Mouse (Mus musculus) E14TG2a.4 (cell line): ENCODE measurements at regions not wholly inside any gene's neighbourhood (a gene's known extent, or its start where the extent isn't known, plus 50 kb on each side); places are given as distances from the start of the nearest gene placed in this dataset.
"Not testable (repeated sequence)": the region's sequence is repeated elsewhere in the genome, so short reads cannot be mapped to it uniquely, and the experiment has no call there.

ENCODE experiments used
- H3K27me3 ChIP-seq: 2 replicates; pipeline ENCODE4 v1.6.1; 2014; ENCODE audit warnings: low read length, control low read depth; ENCODE audit not compliant: insufficient read depth
- H3K36me3 ChIP-seq: 2 replicates; pipeline ENCODE4 v1.6.1; 2014; ENCODE audit warnings: low read length, control low read depth; ENCODE audit not compliant: insufficient read depth
- H3K4me1 ChIP-seq: replicated peaks from 2 replicates; pipeline ENCODE4 v1.6.1; 2014; ENCODE audit warnings: low read depth, low read length, control low read depth
- H3K4me3 ChIP-seq: replicated peaks from 2 replicates; pipeline ENCODE4 v1.5.1; 2014; ENCODE audit warnings: mild to moderate bottlenecking, low read length
- H3K9me3 ChIP-seq: 2 replicates; pipeline ENCODE4 v1.6.1; 2014; ENCODE audit warnings: low read length, control low read depth
- CTCF ChIP-seq: conservative IDR thresholded peaks from 2 replicates; pipeline ENCODE4 v1.5.1; 2014; ENCODE audit warnings: low read length
- NANOG ChIP-seq: IDR thresholded peaks from 2 replicates; pipeline ENCODE4 v1.6.1; 2014; ENCODE audit warnings: borderline replicate concordance, low read length, mixed read lengths
- POU5F1 ChIP-seq: IDR thresholded peaks from 2 replicates; pipeline ENCODE4 v1.6.1; 2014; ENCODE audit warnings: low read length, borderline replicate concordance

DNA sequence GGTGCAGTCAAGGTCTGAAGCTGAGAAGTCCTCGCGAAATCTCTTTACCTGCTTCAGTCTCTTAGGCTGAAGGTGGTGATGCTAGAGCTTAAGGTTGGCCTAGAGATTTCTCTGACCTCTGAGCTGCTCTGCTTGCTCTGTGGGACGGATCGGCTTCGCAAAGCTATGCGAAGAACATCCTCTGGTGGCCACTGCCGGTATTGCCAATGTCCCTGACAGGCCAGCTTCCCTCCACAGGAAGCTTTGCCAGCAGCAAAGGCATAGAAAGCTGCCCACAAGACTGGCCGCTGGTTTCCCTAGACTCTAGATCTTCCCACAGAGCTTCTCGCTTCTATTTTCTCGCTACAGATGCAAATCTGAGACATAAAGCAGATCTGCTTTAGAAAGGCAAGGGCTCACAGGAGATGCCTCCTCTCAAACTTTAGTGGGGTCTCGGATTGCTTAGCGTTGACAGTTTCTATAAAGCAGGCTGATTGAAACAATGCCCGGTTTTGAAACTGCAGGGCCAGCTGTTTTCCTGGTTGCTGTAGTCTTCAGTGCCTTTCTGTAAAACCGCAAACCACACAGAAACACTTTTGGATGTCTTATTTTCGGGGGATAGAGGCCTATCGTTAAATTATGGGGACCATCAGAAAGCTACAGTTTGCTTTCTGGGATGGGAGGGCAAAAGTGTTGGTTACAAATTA is 153.7 kb downstream of the Car8 start:
- TF ChIP-seq CTCF: peak; percentile 96
- no peak for TF ChIP-seq POU5F1
- no peak for TF ChIP-seq NANOG
- H3K4me1 ChIP-seq: no peaks in the 10 kb centered on the region
- H3K36me3 ChIP-seq: no peaks in the 10 kb centered on the region
- H3K27me3 ChIP-seq: no peaks in the 10 kb centered on the region
- peaks cover 11% of the 10 kb centered on the region for H3K9me3 ChIP-seq
- H3K4me3 ChIP-seq: no peak overlapping the region

DNA sequence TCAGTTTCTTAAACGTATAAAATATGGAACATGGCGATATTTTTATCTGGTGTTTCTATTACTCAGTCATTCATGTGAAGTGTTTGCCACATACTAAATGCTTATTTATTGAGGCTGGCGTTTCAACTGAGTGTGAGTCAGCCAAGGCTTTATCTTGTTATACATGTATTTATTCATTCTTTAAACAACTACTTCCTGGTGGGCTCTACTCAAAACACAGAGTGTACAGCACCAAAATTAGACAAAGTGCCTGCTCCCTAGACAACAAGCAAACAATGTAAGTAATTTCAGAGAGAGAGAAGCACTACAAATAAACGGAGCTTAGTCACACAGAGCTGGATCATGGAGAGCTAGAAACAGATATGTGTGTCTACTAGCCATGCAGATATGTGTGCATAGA is 159.5 kb downstream of the Car8 start:
- Histone ChIP-seq H3K27me3 (no peaks in the 10 kb centered on the region), H3K9me3 (peaks cover 10% of the 10 kb centered on the region), H3K4me1 (no peaks in the 10 kb centered on the region), H3K4me3 (no peak overlapping the region), H3K36me3 (no peaks in the 10 kb centered on the region)
- TF ChIP-seq NANOG: no peak
- TF ChIP-seq CTCF: no peak
- TF ChIP-seq POU5F1: no peak

DNA sequence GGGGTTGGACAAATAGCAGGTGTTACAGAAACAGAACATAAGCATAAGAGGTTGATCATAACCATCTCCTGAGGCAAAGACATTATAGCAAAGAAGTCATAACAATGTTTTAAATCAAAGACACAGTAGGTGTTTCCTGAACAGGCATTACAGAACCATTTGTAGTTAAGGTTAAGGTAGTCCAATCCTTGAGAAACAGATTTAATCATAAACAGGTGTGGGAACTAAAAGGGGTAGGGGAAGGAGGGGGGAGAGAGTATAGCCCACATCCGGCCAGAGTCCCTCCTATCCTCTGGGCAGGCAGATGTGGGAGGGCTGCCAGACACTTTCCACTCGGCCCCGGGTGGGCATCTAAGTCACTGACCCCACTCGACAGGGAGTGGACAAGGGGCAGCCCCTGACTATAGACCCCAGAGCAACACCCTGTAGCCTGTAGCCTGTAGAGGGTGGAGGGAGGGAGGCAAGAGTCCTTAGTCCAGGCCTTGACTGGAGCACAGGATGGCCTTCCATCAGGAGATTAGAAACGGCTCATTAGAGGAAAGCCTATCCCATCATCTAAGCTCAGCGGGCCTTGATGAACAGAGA is 165.8 kb downstream of the Car8 start:
- TF ChIP-seq CTCF: no peak
- TF ChIP-seq POU5F1: no peak
- Histone ChIP-seq H3K27me3 (no peaks in the 10 kb centered on the region), H3K4me1 (peaks cover 4% of the 10 kb centered on the region), H3K4me3 (no peak overlapping the region), H3K36me3 (no peaks in the 10 kb centered on the region), H3K9me3 (no peaks in the 10 kb centered on the region)

DNA sequence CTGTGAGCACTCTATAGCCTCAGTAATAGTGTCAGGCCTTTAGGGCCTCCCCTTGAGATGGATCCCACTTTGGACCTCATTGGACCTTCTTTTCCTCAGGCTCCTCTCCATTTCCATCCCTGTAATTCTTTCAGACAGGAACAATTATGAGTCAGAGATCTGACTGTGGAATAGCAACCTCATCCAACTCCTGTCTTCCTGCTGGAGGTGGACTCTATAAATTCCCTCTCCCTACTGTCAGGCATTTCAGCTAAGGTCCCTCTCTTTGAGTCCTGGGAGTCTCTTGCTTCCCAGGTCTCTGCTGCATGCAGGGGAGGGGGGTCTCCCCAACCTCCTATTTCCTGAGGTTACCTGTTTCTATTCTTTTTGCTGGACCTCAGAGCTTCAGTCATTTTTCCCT is 168.1 kb downstream of the Car8 start:
- H3K27me3 ChIP-seq, H3K4me3 ChIP-seq, H3K9me3 ChIP-seq, H3K36me3 ChIP-seq: not testable (repeated sequence)
- H3K4me1 ChIP-seq: peaks cover 11% of the 10 kb centered on the region

DNA sequence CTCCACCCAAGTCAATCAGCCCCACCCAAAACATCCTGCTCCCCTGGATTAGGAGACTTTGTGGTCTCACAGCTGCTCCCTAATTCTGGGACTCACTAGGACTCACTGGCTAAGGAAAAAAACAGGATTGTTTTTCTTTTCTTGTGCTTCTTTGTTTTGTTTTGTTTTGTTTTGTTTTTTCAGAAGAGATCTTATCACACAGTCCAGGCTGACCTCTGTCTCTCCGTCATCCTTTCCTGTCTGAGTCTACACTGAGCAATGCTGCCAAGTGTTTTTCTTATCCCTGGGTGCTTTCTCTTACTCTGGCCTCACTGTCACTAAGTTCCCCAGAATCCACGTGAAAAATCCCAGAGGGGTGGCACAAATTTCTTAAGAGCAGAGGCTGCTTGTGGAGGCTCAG is 170.8 kb downstream of the Car8 start:
- H3K4me3 ChIP-seq: no peak overlapping the region
- peaks cover 11% of the 10 kb centered on the region for H3K4me1 ChIP-seq
- no peak for TF ChIP-seq CTCF
- TF ChIP-seq NANOG: no peak
- no peak for TF ChIP-seq POU5F1

DNA sequence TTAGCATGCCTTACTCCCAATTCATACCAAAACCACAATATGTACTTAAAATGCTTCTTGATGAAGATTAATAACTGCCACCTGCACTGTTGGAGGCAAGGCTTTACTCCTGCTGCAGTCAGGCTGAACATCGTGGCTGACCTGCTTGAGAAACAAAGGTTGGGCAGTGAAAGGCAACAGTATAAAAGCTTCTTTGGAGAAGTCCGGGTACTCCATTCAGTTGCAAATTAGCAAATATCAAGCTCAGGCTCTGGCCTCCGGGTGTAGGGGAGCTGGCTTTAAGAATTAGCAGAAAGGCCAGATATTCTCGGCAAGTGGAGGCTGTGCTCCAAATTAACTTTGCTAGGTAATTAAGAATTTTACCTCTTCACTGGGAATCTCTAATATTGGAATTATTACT is 197.1 kb downstream of the Car8 start:
- Histone ChIP-seq H3K9me3 (peaks cover 55% of the 10 kb centered on the region), H3K4me1 (peaks cover 15% of the 10 kb centered on the region; the same call in 1 of the 2 replicates), H3K36me3 (no peaks in the 10 kb centered on the region), H3K4me3 (no peak overlapping the region), H3K27me3 (no peaks in the 10 kb centered on the region)
- TF ChIP-seq NANOG: no peak
- no peak for TF ChIP-seq POU5F1
- TF ChIP-seq CTCF: no peak

More for the DNA sequence above, 170.8 kb downstream of the Car8 start:
- H3K9me3 ChIP-seq: no peaks in the 10 kb centered on the region
- H3K27me3 ChIP-seq: no peaks in the 10 kb centered on the region
- no peaks in the 10 kb centered on the region for H3K36me3 ChIP-seq

DNA sequence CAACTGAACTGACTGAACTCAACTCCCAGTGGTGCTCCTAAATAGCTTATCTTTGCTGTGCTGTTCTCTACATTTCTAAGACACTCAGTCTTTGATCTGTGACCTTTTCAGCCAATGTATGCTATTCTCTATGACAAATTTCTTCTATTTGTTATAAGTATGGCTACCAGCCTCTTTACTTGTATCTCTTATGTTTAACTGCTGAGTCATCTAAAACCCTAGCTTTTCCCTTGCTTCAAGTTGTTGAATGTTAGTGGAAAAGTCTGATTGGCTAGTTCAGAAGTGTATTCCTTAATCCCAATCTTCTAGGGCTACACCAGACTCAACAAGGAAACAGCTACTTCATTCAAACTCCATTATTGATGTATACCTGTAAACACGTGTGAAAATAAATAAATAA is 201.0 kb downstream of the Car8 start:
- Histone ChIP-seq H3K4me3 (no peak overlapping the region), H3K36me3 (no peaks in the 10 kb centered on the region), H3K9me3 (peaks cover 35% of the 10 kb centered on the region), H3K27me3 (no peaks in the 10 kb centered on the region), H3K4me1 (peaks cover 15% of the 10 kb centered on the region; the same call in 1 of the 2 replicates)
- TF ChIP-seq CTCF (no peak), POU5F1 (no peak), NANOG (no peak)

DNA sequence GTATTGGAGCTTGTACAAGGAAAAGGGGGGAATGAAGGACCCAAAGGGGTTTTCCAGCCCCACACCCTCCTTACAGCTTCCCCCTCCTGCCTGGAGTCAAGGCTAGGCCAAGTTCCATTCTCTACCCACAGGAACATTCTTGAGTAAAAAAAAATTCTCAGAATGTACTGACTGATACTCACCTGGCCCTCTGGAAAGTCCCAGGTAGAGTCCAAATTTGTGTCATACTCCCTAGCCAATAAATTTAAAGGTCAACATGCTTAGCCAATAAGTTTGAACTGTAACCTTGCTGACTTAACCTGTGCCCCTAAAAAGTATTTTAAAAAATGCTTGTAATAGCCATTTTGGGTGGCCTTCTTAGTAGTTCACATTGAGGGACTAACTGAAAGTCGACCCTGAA is 205.4 kb downstream of the Car8 start:
- not testable (repeated sequence) for H3K4me3 ChIP-seq, H3K36me3 ChIP-seq, H3K27me3 ChIP-seq, H3K4me1 ChIP-seq
- peaks cover 46% of the 10 kb centered on the region for H3K9me3 ChIP-seq

DNA sequence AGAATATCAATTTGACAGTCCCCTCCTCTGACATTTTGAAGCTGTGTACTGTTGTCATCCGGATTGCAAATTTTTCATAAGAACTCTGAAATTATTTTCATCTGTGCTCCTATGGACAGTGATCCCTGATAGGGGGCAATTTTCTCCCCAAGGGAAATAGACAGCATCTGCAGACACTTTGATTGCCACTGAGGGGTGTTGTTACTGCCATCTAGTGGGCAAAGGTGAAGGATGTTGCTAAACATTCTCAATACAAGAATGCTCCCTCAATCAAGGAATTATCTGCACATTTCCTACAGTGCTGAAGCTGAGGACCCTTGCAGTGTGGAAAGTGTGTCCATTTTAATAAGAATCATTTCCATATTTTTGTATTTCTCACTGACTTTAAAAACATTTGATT is 233.7 kb downstream of the Car8 start:
- Histone ChIP-seq H3K36me3 (no peaks in the 10 kb centered on the region), H3K4me3 (no peak overlapping the region), H3K4me1 (no peaks in the 10 kb centered on the region), H3K27me3 (no peaks in the 10 kb centered on the region), H3K9me3 (no peaks in the 10 kb centered on the region; the same call in 1 of the 2 replicates)
- peak; percentile 60 for TF ChIP-seq CTCF
- no peak for TF ChIP-seq POU5F1
